In genomic region chr3:15065681-15066080, GRCm38 (mm10) we compare ENCODE assay signal across 19 mouse cellular contexts.
DNase-seq lines count a peak whose midpoint lies in the region; ATAC-seq and TF ChIP-seq lines count a peak whose summit lies in the region.
"Had no signal": no experiment of that assay in that cellular context is flagged by ENCODE, and none has a peak within 500 bp of the region (broad histone marks: within the 10 kb centered on the region; RNA-seq: fewer than 3 reads in every experiment).

No protein-coding gene starts in this region.

- no peak overlapping the region for H3K4me2 ChIP-seq in liver, embryonic 11.5 days
- H3K4me2 ChIP-seq: embryonic facial prominence, embryonic 12.5 days; forebrain, embryonic 12.5 days had no signal

- 61% methylated on average over 3 of the region's 3 CpGs for WGBS in liver, adult 2 months
- WGBS in liver, embryonic 11.5 days: 80% methylated on average over 3 of the region's 3 CpGs

- ATAC-seq in liver, embryonic 11.5 days (replicated peaks; ENCODE audit: low FRiP score): no peak
- ATAC-seq: forebrain, embryonic 14.5 days; forebrain, embryonic 16.5 days had no signal

- no peak for TF ChIP-seq CTCF in liver, adult 2 months (IDR thresholded peaks at IDR 0.05; ENCODE audit: low read depth, low read length)

- no peaks in the 10 kb centered on the region for H3K27me3 ChIP-seq in liver, adult 2 months (ENCODE audit: control insufficient read depth, insufficient read depth, low read length)
- no peaks in the 10 kb centered on the region for H3K27me3 ChIP-seq in liver, embryonic 11.5 days (replicated peaks; ENCODE audit: control insufficient read depth, insufficient read depth, low read length)
- H3K27me3 ChIP-seq: embryonic facial prominence, embryonic 12.5 days; forebrain, embryonic 12.5 days had no signal

- no peak overlapping the region for H3K4me3 ChIP-seq in liver, adult 2 months (ENCODE audit: insufficient read depth, low read depth, low read length)
- no peak overlapping the region for H3K4me3 ChIP-seq in liver, embryonic 11.5 days (ENCODE audit: low read depth, low read length)
- H3K4me3 ChIP-seq: embryonic facial prominence, embryonic 10.5 days; embryonic facial prominence, embryonic 12.5 days; forebrain, embryonic 10.5 days; forebrain, embryonic 12.5 days had no signal

- no peak overlapping the region for H3K9ac ChIP-seq in liver, adult 2 months (ENCODE audit: low read depth, low read length)
- H3K9ac ChIP-seq in liver, embryonic 11.5 days (ENCODE audit: low read depth, low read length): no peak overlapping the region
- H3K9ac ChIP-seq: embryonic facial prominence, embryonic 12.5 days; forebrain, embryonic 12.5 days had no signal

- H3K9me3 ChIP-seq in liver, embryonic 11.5 days (ENCODE audit: control insufficient read depth, low read length): no peaks in the 10 kb centered on the region
- H3K9me3 ChIP-seq: embryonic facial prominence, embryonic 10.5 days; embryonic facial prominence, embryonic 12.5 days; forebrain, embryonic 10.5 days; forebrain, embryonic 12.5 days had no signal

- no peaks in the 10 kb centered on the region for H3K4me1 ChIP-seq in liver, adult 2 months (ENCODE audit: control insufficient read depth, insufficient read depth, low read length)
- no peaks in the 10 kb centered on the region for H3K4me1 ChIP-seq in liver, embryonic 11.5 days (replicated peaks; ENCODE audit: control insufficient read depth, insufficient read depth, low read length)
- H3K4me1 ChIP-seq: embryonic facial prominence, embryonic 10.5 days; embryonic facial prominence, embryonic 12.5 days; forebrain, embryonic 10.5 days; forebrain, embryonic 12.5 days had no signal

- H3K79me2 ChIP-seq in liver, adult 2 months (ENCODE audit: control insufficient read depth, insufficient read depth, low read length): no peaks in the 10 kb centered on the region

- no peak for TF ChIP-seq POLR2A in liver, adult 2 months (IDR thresholded peaks at IDR 0.05; ENCODE audit: extremely low read depth, insufficient read depth, low read length)

- H3K36me3 ChIP-seq in liver, adult 2 months (ENCODE audit: control insufficient read depth, insufficient read depth, low read length): no peaks in the 10 kb centered on the region
- no peaks in the 10 kb centered on the region for H3K36me3 ChIP-seq in liver, embryonic 11.5 days (ENCODE audit: control insufficient read depth, insufficient read depth, low read length)
- H3K36me3 ChIP-seq: embryonic facial prominence, embryonic 10.5 days; embryonic facial prominence, embryonic 12.5 days; forebrain, embryonic 10.5 days; forebrain, embryonic 12.5 days had no signal

- peak; percentile 15 to 73 for DNase-seq in adrenal gland, adult (ENCODE audit: inconsistent age in 2 of 2, low spot score in 1 of 2)
- DNase-seq in adrenal gland, adult 18-20 months (ENCODE audit: low spot score in 2 of 2): no peak
- peak; percentile 6 for DNase-seq in adrenal gland, postnatal 10 days
- DNase-seq in adrenal gland, postnatal 25 days: no peak
- DNase-seq in liver, adult 2 months (ENCODE audit: extremely low read depth, low read depth, low spot score): peak; percentile 5
- DNase-seq in liver, embryonic 11.5 days (ENCODE audit: low spot score): no peak
- DNase-seq in gonadal fat pad, adult 2 months (ENCODE audit: low read depth): peak; percentile 55
- DNase-seq in ovary, postnatal 14 days (ENCODE audit: low spot score): no peak
- DNase-seq: cerebellum, adult 11 months; cerebellum, adult 18-20 months; cerebellum, adult 9-10 months; cerebellum, postnatal 10 days; cerebellum, postnatal 25 days had no signal

- H3K27ac ChIP-seq in liver, adult 2 months (replicated peaks; ENCODE audit: insufficient read depth, low read depth, low read length): no peak overlapping the region
- no peak overlapping the region for H3K27ac ChIP-seq in liver, embryonic 11.5 days (ENCODE audit: low read depth, low read length)
- H3K27ac ChIP-seq: embryonic facial prominence, embryonic 10.5 days; embryonic facial prominence, embryonic 12.5 days; forebrain, embryonic 10.5 days; forebrain, embryonic 12.5 days had no signal

Comparison
In these comparisons a context has a peak if more than half of its experiments do, and no peak if none do; other contexts are left out.
1. DNase-seq: peak in adrenal gland, adult (2 of 2), adrenal gland, postnatal 10 days (single experiment), liver, adult 2 months (single experiment) and gonadal fat pad, adult 2 months (single experiment); none in adrenal gland, adult 18-20 months (0 of 2), adrenal gland, postnatal 25 days (single experiment), liver, embryonic 11.5 days (single experiment) and ovary, postnatal 14 days (single experiment).